In the genomic region with DNA sequence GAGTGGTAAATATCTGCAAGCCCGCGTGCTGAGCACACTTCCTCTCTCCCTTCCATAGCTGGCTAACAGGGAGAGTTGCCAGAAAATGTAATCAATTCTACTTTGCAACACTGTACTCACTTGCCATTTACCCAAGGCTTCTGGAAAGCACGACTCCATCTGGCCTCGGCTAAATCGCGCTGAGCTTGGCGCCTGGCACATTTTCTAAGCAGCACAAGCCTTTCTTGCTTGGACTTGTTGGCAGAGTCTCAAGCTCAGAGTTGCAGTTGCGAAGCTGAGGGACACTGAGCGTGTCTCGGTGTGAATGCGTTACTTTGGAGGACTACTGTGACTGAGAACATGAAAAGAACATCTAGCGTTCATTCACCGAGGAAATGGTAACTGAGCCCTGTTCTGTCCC, we compare ENCODE assay signal across 11 mouse cellular contexts.
DNase-seq lines count a peak whose midpoint lies in the region; ATAC-seq lines count a peak whose summit lies in the region.
"Had no signal": no experiment of that assay in that cellular context is flagged by ENCODE, and none has a peak within 500 bp of the region (broad histone marks: within the 10 kb centered on the region; RNA-seq: fewer than 3 reads in every experiment).

No protein-coding gene starts in this region.

- H3K9me3 ChIP-seq in hindbrain, embryonic 16.5 days (ENCODE audit: control insufficient read depth, low read length), result no peaks in the 10 kb centered on the region
- no peaks in the 10 kb centered on the region for H3K9me3 ChIP-seq in hindbrain, embryonic 10.5 days

- no peak overlapping the region for H3K27ac ChIP-seq in hindbrain, embryonic 16.5 days (ENCODE audit: low read depth, low read length)
- H3K27ac ChIP-seq in hindbrain, embryonic 10.5 days, result no peak overlapping the region

- H3K4me2 ChIP-seq in hindbrain, embryonic 16.5 days (ENCODE audit: low read length), result no peak overlapping the region

- no peak for DNase-seq in hindbrain, embryonic 10.5 days (ENCODE audit: low spot score)
- DNase-seq in cerebellum, postnatal 36 days, result peak; percentile 6 to 17
- DNase-seq in layer of hippocampus, postnatal 25 days (ENCODE audit: extremely low spot score in 1 of 2, low spot score in 1 of 2), result peak; percentile 25 to 29
- peak; percentile 61 for DNase-seq in right cerebral cortex, postnatal 14 days
- no peak for DNase-seq in kidney, postnatal 14 days
- DNase-seq in embryo, embryonic 10.5 days (ENCODE audit: low spot score), result no peak
- no peak for DNase-seq in natural killer cell, adult 2 months (ENCODE audit: low spot score in 2 of 2)

- H3K4me1 ChIP-seq in hindbrain, embryonic 16.5 days (ENCODE audit: control insufficient read depth, insufficient read depth, low read depth, low read length), result no peaks in the 10 kb centered on the region
- H3K4me1 ChIP-seq in hindbrain, embryonic 10.5 days (replicated peaks), result no peaks in the 10 kb centered on the region

- peak; percentile 52; the same call in 1 of the 2 replicates for ATAC-seq in hindbrain, embryonic 16.5 days
- ATAC-seq: activated CD4-positive, CD25-positive, alpha-beta regulatory T cell, adult 4 months; intestine, postnatal 0 days had no signal

- no peak overlapping the region for H3K4me3 ChIP-seq in hindbrain, embryonic 16.5 days (ENCODE audit: low read length)
- H3K4me3 ChIP-seq in hindbrain, embryonic 10.5 days, result no peak overlapping the region

- H3K9ac ChIP-seq in hindbrain, embryonic 16.5 days (ENCODE audit: low read depth, low read length), result no peak overlapping the region

- H3K36me3 ChIP-seq in hindbrain, embryonic 16.5 days (ENCODE audit: control insufficient read depth, insufficient read depth, low read length), result no peaks in the 10 kb centered on the region
- no peaks in the 10 kb centered on the region for H3K36me3 ChIP-seq in hindbrain, embryonic 10.5 days

- 79% methylated on average over 13 of the region's 13 CpGs for WGBS in hindbrain, embryonic 16.5 days
- WGBS in hindbrain, embryonic 10.5 days, result 93% methylated on average over 13 of the region's 13 CpGs

- no peaks in the 10 kb centered on the region for H3K27me3 ChIP-seq in hindbrain, embryonic 16.5 days (replicated peaks; ENCODE audit: control insufficient read depth, insufficient read depth, low read length)
- no peaks in the 10 kb centered on the region for H3K27me3 ChIP-seq in hindbrain, embryonic 10.5 days (ENCODE audit: insufficient read depth, poor library complexity, severe bottlenecking)
- H3K27me3 ChIP-seq: CH12.LX had no signal

Comparison
In these comparisons a context has a peak if more than half of its experiments do, and no peak if none do; other contexts are left out.
1. DNase-seq: peak in cerebellum, postnatal 36 days (2 of 2), layer of hippocampus, postnatal 25 days (2 of 2) and right cerebral cortex, postnatal 14 days (single experiment); none in hindbrain, embryonic 10.5 days (single experiment), kidney, postnatal 14 days (single experiment), embryo, embryonic 10.5 days (single experiment) and natural killer cell, adult 2 months (0 of 2).